Mouse (Mus musculus): ENCODE measurements at regions not wholly inside any gene's neighbourhood (a gene's known extent, or its start where the extent isn't known, plus 50 kb on each side); places are given as distances from the start of the nearest gene placed in this dataset.

DNA sequence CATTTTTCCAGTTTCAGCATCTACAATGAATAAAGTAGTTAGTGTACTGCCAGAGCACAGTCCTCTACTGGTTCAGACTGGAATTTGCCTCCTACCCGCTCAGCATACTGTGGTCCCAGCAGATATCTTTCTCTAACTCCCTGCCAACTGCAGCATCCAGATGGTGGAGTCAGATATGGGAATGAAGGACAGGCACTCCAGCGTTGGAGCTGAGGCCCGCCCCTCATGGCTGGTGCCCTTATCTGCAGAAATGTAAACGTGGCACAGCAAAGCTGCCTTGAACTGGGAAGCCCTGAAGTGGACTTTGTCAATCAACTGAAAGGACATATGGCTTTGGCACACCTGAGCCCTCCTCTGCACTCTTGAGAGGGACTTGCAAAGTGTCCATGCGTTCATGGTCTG is 146.6 kb downstream of the Cartpt start:
- 50% methylated on average over 5 of the region's 5 CpGs for WGBS
- Histone ChIP-seq H3K4me2 (ENCODE audit: low read depth, low read length) (no peak overlapping the region), H3K9me3 (ENCODE audit: low read length) (no peaks in the 10 kb centered on the region), H3K27me3 (ENCODE audit: insufficient read depth, low read length) (no peaks in the 10 kb centered on the region), H3K36me3 (ENCODE audit: insufficient read depth, low read length) (no peaks in the 10 kb centered on the region), H3K27ac (no peak overlapping the region), H3K4me1 (ENCODE audit: insufficient read depth, low read length) (no peaks in the 10 kb centered on the region), H3K4me3 (ENCODE audit: low read length) (no peak overlapping the region), H3K9ac (replicated peaks; ENCODE audit: low read length) (no peak overlapping the region)
- peak; percentile 24 for TF ChIP-seq CTCF (IDR thresholded peaks at IDR 0.05; ENCODE audit: low read depth)
- no peak for DNase-seq (ENCODE audit: low spot score)
- peak; percentile 71 for ATAC-seq

DNA sequence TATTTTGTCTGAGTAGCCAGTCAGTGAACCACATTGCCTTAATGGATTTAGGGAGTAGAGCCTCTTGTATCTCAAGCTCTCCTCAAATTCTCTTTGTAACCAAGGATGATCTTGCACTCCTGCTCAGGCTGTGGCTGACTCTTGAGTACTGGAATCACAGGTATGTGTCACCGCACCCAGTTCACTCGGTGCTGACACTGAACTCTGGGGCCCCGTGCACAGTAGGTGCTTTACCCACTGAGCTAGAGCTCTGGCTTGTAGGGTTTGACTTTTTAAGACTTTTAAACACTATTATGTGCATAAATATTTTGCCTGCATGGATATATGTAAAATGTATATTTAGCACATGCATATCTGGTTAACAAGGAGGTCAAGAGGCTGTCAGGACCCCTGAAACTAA is 147.4 kb downstream of the Cartpt start:
- H3K27ac ChIP-seq = no peak overlapping the region
- DNase-seq (ENCODE audit: low spot score) = no peak
- no peak for TF ChIP-seq CTCF (IDR thresholded peaks at IDR 0.05; ENCODE audit: low read depth)
- H3K4me1 ChIP-seq (ENCODE audit: insufficient read depth, low read length) = no peaks in the 10 kb centered on the region
- H3K9me3 ChIP-seq (ENCODE audit: low read length) = no peaks in the 10 kb centered on the region
- no peaks in the 10 kb centered on the region for H3K27me3 ChIP-seq (ENCODE audit: insufficient read depth, low read length)
- H3K4me2 ChIP-seq (ENCODE audit: low read depth, low read length) = no peak overlapping the region
- H3K9ac ChIP-seq (replicated peaks; ENCODE audit: low read length) = no peak overlapping the region
- WGBS = 93% methylated on average over 3 of the region's 3 CpGs
- no peak overlapping the region for H3K4me3 ChIP-seq (ENCODE audit: low read length)
- no peak for ATAC-seq
- no peaks in the 10 kb centered on the region for H3K36me3 ChIP-seq (ENCODE audit: insufficient read depth, low read length)

DNA sequence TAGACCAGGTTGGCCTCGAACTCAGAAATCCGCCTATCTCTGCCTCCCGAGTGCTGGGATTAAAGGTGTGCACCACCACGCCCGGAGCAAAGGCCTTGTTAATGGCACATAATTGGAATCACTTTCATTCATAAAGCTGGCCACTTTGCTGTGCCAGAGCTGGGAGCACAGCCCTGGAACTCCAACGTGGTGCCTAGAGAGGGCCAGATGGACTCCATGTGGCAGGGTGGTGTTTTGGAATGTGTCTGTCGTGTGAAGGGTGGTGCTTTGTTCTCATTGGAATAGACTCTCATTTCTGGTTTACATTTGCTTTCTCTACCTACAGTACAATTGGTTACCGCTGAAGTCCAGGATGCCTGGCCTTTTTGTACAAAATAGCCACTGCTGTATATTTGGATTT is 150.2 kb downstream of the Cartpt start:
- no peak for TF ChIP-seq CTCF (IDR thresholded peaks at IDR 0.05; ENCODE audit: low read depth)
- Histone ChIP-seq H3K4me2 (ENCODE audit: low read depth, low read length) (no peak overlapping the region), H3K27me3 (ENCODE audit: insufficient read depth, low read length) (no peaks in the 10 kb centered on the region), H3K27ac (no peak overlapping the region), H3K36me3 (ENCODE audit: insufficient read depth, low read length) (no peaks in the 10 kb centered on the region), H3K4me3 (ENCODE audit: low read length) (no peak overlapping the region), H3K9ac (replicated peaks; ENCODE audit: low read length) (no peak overlapping the region), H3K9me3 (ENCODE audit: low read length) (no peaks in the 10 kb centered on the region), H3K4me1 (ENCODE audit: insufficient read depth, low read length) (no peaks in the 10 kb centered on the region)
- ATAC-seq (no peak), DNase-seq (ENCODE audit: low spot score) (no peak)
- WGBS = 78% methylated on average over 8 of the region's 8 CpGs

DNA sequence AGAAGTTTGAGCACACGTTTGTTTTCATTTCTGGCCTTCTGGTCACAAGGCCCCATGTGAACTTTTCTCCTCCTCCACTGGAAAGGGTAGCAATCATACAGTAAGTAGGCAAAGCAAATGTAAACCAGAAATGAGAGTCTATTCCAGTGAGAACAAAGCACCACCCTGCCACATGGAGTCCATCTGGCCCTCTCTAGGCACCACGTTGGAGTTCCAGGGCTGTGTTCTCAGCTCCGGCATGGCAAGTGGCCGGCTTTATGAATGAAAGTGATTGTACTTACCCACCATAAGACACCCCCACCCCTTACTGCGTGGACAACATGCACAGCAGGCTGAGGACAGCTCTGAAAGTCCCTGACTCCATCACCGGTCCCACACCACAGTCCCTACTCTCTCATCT is 151.5 kb downstream of the Cartpt start:
- no peak for ATAC-seq
- Histone ChIP-seq H3K4me3 (ENCODE audit: low read length) (no peak overlapping the region), H3K27ac (no peak overlapping the region), H3K4me2 (ENCODE audit: low read depth, low read length) (no peak overlapping the region), H3K9me3 (ENCODE audit: low read length) (no peaks in the 10 kb centered on the region), H3K9ac (replicated peaks; ENCODE audit: low read length) (no peak overlapping the region), H3K4me1 (ENCODE audit: insufficient read depth, low read length) (no peaks in the 10 kb centered on the region), H3K36me3 (ENCODE audit: insufficient read depth, low read length) (no peaks in the 10 kb centered on the region), H3K27me3 (ENCODE audit: insufficient read depth, low read length) (no peaks in the 10 kb centered on the region)
- WGBS = 59% methylated on average over 6 of the region's 6 CpGs
- DNase-seq (ENCODE audit: low spot score) = no peak
- TF ChIP-seq CTCF (IDR thresholded peaks at IDR 0.05; ENCODE audit: low read depth) = no peak

DNA sequence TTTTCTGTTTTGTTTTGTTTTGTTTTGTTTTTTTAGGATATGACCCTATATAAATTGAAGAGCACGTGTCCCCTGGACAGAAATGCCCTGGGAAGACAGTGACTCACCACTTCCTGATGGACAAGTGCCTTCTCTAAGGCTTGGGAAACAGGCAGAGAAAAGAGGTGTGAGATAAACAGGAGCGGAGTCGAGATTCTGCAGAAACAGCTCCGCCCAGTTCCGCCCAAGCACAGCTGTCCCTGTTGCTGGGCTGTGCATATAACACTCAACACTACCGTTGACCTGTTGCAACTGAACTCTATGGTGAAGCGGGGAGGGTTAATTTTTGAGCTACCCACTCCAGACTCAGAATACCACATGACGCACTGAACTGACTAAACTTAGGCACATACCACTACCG is 152.8 kb downstream of the Cartpt start:
- Histone ChIP-seq H3K4me2 (ENCODE audit: low read depth, low read length) (no peak overlapping the region), H3K4me1 (ENCODE audit: insufficient read depth, low read length) (no peaks in the 10 kb centered on the region)
- WGBS = 90% methylated on average over 9 of the region's 9 CpGs

DNA sequence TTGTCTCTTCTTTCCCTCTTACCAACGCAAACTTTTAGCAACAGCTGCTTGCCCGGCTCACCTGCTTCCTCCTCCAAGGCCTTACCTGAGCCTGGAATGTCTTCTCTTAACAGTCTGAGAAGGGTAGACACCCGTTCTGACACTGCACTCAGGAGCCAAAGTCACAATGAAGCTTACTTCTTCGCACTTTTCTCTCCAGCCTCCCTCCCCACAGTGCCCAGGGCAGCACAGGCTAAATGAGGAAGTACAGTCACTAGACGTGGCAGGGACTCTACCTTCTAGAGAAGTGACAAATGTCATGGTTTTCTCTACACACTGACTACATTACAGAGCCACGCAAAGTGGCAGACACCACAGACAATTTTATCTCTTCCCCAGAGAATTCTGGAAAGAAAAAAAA is 155.4 kb downstream of the Cartpt start:
- no peak for DNase-seq (ENCODE audit: low spot score)
- Histone ChIP-seq H3K27ac (no peak overlapping the region), H3K36me3 (ENCODE audit: insufficient read depth, low read length) (no peaks in the 10 kb centered on the region), H3K27me3 (ENCODE audit: insufficient read depth, low read length) (no peaks in the 10 kb centered on the region), H3K4me3 (ENCODE audit: low read length) (no peak overlapping the region), H3K9me3 (ENCODE audit: low read length) (no peaks in the 10 kb centered on the region), H3K4me1 (ENCODE audit: insufficient read depth, low read length) (no peaks in the 10 kb centered on the region), H3K4me2 (ENCODE audit: low read depth, low read length) (no peak overlapping the region), H3K9ac (replicated peaks; ENCODE audit: low read length) (no peak overlapping the region)
- no peak for ATAC-seq
- WGBS = 81% methylated on average over 6 of the region's 6 CpGs
- TF ChIP-seq CTCF (IDR thresholded peaks at IDR 0.05; ENCODE audit: low read depth) = no peak

More for the DNA sequence above, 152.8 kb downstream of the Cartpt start:
- DNase-seq (ENCODE audit: low spot score) (no peak), ATAC-seq (no peak)
- Histone ChIP-seq H3K4me3 (ENCODE audit: low read length) (no peak overlapping the region), H3K9me3 (ENCODE audit: low read length) (no peaks in the 10 kb centered on the region), H3K36me3 (ENCODE audit: insufficient read depth, low read length) (no peaks in the 10 kb centered on the region), H3K9ac (replicated peaks; ENCODE audit: low read length) (no peak overlapping the region), H3K27ac (no peak overlapping the region), H3K27me3 (ENCODE audit: insufficient read depth, low read length) (no peaks in the 10 kb centered on the region)
- TF ChIP-seq CTCF (IDR thresholded peaks at IDR 0.05; ENCODE audit: low read depth) = no peak

DNA sequence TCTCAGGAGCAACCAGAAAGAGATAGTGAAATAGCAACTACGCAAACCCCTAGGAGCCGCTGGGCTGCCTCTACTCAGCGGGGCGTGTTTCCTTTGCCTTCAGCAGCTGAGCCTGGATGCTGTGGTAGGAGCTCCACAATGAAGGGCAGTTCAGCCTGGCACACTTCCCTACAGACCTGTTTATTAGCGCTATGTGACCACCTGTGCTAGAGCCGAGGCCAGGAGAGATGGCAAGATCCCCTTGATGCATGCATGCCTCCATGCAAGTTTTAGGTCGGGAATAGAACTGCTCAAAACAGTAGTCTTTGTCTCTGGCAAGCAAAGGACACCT is 156.1 kb downstream of the Cartpt start:
- Histone ChIP-seq H3K27me3 (ENCODE audit: insufficient read depth, low read length) (no peaks in the 10 kb centered on the region), H3K9me3 (ENCODE audit: low read length) (no peaks in the 10 kb centered on the region), H3K36me3 (ENCODE audit: insufficient read depth, low read length) (no peaks in the 10 kb centered on the region), H3K9ac (replicated peaks; ENCODE audit: low read length) (no peak overlapping the region), H3K4me1 (ENCODE audit: insufficient read depth, low read length) (no peaks in the 10 kb centered on the region), H3K4me2 (ENCODE audit: low read depth, low read length) (no peak overlapping the region), H3K27ac (no peak overlapping the region), H3K4me3 (ENCODE audit: low read length) (no peak overlapping the region)
- no peak for DNase-seq (ENCODE audit: low spot score)
- no peak for TF ChIP-seq CTCF (IDR thresholded peaks at IDR 0.05; ENCODE audit: low read depth)
- 42% methylated on average over 7 of the region's 7 CpGs for WGBS
- ATAC-seq = no peak

Data from hindbrain, postnatal 0 days (tissue).